Mouse (Mus musculus) embryonic stem cell, embryonic (primary cell): ENCODE measurements around the gene Chrm3.
"Not testable (repeated sequence)": the region's sequence is repeated elsewhere in the genome, so short reads cannot be mapped to it uniquely, and the experiment has no call there.

ENCODE experiments used
- CTCF ChIA-PET, 4 experiments: fragments of 300-600 bp in 2 of 4; fragments of 350-600 bp in 2 of 4; sonication (Branson Sonifier 250); formaldehyde crosslinking; loops; one replicate each; lab custom pipeline; 2022; ENCODE audit warnings: inconsistent platforms in 2 of 4; lab: Charles Lee
- POLR2A ChIA-PET, 4 experiments: fragments of 300-600 bp in 2 of 4; fragments of 350-600 bp in 2 of 4; sonication (Branson Sonifier 250); formaldehyde crosslinking; loops; one replicate each; lab custom pipeline; 2022; ENCODE audit warnings: antibody characterized with exemption in 4 of 4, inconsistent platforms in 1 of 4; lab: Charles Lee

The Chrm3 gene

DNA sequence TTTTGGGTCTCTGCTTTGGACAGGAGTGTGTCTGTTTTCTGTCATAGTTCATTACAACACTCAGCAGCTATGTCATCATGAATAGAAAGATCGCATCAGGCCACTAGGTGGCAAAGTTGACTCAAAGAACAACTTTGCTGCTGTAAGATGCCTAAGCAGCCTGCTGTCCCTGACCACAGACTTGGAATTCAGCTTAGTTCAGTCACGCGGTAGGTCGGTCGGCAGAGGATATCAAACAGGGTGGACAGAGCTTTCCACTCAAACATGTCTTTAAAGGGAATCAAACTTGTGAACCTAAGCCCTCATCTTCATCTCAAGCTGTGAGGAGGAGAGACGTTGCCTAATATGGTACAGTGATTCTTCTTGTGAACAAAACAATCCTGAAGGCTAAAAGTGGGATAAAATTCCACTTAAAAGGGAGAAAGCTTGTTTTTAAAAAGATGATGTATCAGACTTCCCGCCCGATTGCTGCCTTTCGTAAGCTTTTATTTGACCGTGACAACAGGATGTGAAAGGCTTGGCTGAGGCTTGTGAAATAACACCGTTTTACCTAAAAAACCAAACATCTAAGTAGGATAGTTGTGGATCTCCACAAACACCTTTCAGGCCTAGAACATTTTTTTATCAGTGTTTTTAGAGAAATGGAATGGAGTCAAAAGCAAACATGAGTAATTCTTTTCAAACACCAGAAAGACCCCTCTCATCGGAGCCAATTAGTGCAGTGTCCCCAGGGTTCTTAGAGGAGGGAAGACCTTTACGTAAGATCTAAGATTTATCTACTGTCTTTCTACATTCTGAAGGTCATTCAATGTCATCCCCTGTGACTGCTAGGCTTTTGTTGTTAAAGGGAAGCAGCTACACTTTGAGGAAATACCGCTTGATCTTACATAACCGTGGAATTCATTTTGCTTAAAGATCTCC is 478.0 kb downstream of the Chrm3 start:
- ChIA-PET CTCF (interaction anchor here in 3 of 4 experiments (0.6 to 1.7 kb wide), 9 partner anchors 39 to 842 kb away, joined by 3 to 7 read pairs (median 3); no protein-coding TSS in a partner anchor), POLR2A (interaction anchor here in 1 of 4 experiments (0.6 kb wide), 1 partner anchor 333 kb away, joined by 3 read pairs; no protein-coding TSS in a partner anchor)

DNA sequence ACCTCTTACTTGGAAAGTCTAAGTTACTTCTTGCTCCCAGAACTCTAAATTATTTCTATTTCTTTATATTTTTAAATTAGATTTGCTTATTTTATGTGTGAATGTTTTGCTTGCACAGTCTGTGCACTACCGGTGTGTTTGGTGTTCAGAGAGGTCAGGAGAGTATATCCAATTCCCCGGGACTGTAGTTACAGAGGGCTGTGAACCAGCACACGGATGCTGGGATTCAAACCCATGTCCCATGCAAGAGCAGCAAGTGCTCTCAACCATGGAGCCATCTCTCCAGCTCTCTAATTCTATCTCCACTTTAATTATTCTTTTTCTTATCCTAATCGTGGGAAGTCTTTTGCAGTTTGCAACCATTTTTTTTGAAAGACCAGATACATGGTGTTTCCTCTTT is 478.7 kb downstream of the Chrm3 start:
- ChIA-PET POLR2A (no interaction called here), CTCF (interaction anchor here in 2 of 4 experiments (0.6 to 1.7 kb wide), 6 partner anchors 38 to 621 kb away, joined by 3 to 7 read pairs (median 3); no protein-coding TSS in a partner anchor)

DNA sequence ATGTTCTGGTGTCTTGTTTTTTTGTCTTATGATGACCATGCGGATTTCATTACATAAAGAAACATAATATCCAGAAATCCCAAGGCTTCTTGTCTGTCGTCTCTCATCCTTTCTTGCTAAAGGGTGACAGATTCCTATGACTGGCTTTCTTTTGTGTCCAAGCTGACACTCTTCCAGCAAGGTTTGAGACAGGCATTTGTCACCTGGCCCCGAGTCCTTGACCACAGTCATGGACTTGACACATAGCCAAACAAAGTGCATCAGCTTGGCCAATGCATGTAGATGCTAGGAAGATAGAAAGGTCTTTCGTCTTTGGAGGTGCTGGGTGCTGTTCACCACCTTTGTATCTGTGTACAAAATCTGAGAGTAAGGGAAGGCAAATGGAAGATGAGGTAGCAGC is 480.2 kb downstream of the Chrm3 start:
- CTCF ChIA-PET: no interaction called here

DNA sequence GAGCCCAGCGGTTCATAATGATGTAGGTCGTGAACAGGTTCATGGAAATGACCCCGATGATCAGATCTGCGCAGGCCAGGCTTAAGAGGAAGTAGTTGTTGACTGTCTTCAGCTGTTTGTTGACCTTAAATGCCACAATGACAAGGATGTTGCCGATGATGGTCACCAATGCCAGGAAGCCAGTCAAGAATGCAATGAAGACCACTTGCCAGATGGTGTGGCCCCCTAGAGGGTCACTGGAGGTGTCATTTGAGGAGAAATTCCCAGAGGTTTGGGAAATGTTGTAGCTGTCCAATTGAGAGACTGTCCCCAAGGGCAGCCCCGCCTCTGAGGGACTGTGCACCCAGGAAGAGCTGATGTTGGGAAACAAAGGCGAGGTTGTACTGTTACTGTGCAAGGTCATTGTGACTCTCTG is 482.0 kb downstream of the Chrm3 start:
- ChIA-PET POLR2A (interaction anchor here in 1 of 4 experiments (0.5 kb wide), 1 partner anchor 459 kb away, joined by 3 read pairs; no protein-coding TSS in a partner anchor), CTCF (no interaction called here)

More for the DNA sequence above, 480.2 kb downstream of the Chrm3 start:
- POLR2A ChIA-PET: interaction anchor here in 1 of 4 experiments (0.6 kb wide), 1 partner anchor 782 kb away, joined by 3 read pairs; no protein-coding TSS in a partner anchor

DNA sequence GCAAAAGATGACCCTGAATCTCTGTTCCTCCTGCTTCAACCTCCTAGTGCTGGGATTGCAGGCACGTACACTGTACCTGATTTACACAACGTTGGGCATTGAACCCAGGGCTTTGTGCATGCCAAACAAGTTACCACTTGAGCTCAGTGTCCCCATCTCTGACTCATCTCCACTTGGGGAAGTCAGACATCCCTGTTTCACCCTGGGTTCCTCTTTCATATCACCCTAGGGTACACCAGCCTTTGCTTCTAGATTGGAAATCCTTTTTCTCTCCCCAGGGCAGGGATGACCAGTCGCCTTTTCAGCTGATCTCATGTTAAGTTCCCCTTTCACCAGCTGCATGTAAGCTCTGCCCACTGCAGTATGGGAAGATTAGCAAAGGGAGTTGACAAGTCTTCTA is 487.3 kb downstream of the Chrm3 start:
- CTCF ChIA-PET: interaction anchor here in 1 of 4 experiments (0.6 kb wide), 1 partner anchor 1068 kb away, joined by 3 read pairs; no protein-coding TSS in a partner anchor
- POLR2A ChIA-PET: no interaction called here

DNA sequence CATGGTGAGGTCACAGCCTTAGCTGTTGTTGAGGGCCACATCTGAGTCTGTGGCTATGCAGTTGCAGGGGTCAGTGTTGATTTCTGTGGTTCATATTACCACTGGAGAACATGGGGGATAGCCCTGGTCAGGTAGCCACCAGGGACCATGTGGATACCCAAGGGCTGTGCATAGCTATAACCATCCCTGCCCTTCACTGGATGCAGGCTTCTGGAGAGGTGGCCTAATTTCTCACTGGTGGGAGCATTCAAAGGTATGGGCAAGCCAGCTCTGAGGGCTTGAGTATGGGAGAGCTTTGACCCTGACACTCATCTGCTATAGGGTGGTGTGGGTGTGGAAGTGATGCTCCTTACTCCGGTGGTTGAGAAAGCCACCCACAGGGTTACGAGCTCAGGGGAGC is 494.5 kb downstream of the Chrm3 start:
- POLR2A ChIA-PET: no interaction called here
- CTCF ChIA-PET: no interaction called here

DNA sequence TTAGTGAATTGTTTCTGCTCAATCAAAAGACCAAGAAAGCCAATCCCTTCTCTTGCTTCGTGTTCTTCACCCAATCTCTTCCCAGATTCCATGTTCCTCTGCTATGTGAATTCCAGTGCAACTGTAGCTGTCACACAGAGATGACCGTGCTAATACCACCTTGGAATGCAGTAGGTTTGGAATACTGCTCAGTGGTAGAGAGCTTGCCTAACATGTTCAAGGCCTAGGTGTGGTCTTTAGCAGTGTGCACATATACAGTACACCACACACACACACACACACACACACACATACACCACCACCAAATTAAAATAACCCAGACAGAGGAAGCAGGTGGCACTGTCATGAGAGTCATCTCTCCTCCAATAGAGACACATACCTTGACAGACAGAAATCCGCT is 513.1 kb downstream of the Chrm3 start:
- ChIA-PET POLR2A (no interaction called here), CTCF (interaction anchor here in 2 of 4 experiments (0.5 to 1.5 kb wide), 3 partner anchors 111 to 686 kb away, joined by 4 to 12 read pairs (median 8); no protein-coding TSS in a partner anchor)

DNA sequence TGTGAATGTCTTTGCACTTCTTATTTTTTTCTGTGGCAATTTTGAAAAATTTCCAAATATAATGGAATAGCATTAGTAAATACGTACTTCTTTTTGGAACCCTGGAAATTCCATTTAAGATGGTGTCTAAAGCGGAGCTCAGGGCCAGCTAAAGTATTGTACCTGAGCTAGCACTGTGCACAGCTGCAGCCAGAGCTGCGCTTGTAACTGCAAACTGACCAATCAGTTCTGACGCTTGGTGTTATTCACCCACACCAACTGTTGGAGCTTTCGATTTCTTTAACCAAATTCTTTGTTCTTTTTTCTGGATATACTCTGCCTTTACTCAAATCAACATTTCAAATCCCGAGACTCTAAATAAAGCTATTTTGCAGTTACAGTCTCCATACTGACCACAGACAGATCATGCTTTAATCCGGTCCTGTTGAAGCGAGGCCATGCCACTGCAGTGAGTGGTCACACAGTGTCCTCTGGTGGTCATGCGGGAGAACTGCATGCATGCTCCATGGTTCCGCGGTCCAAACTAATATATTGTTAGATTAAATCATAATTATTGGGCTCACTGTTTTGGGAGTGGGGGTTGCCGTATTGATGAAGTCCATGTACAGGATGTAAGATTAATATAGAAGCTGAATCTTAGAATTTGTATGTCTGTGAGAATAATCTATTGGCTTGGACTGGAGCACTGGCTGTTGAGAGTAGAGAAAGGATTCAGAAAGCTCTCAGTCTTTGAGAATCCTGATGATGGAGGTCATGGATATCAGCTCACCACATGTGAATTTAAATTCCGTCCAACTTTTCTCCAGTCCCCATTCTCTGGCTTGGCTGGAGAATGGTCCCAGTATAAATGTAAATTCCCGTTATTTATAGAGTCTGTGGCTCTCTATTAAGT is 513.9 kb downstream of the Chrm3 start:
- CTCF ChIA-PET: interaction anchor here in 2 of 4 experiments (0.8 to 1.5 kb wide), 6 partner anchors 110 to 665 kb away, joined by 3 to 8 read pairs (median 4); no protein-coding TSS in a partner anchor
- POLR2A ChIA-PET: no interaction called here

DNA sequence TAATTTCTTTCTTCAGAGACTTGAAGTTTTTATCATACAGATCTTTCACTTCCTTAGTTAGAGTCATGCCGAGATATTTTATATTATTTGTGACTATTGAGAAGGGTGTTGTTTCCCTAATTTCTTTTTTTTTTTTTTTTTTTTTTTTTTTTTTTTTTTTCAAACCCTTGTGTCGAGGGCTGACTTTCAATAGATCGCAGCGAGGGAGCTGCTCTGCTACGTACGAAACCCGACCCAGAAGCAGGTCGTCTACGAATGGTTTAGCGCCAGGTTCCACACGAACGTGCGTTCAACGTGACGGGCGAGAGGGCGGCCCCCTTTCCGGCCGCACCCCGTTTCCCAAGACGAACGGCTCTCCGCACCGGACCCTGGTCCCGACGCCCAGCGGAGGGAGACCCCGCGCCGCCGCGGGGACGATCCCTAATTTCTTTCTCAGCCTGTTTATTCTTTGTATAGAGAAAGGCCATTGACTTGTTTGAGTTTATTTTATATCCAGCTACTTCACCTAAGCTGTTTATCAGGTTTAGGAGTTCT is 526.4 kb downstream of the Chrm3 start:
- POLR2A ChIA-PET, CTCF ChIA-PET: not testable (repeated sequence)

DNA sequence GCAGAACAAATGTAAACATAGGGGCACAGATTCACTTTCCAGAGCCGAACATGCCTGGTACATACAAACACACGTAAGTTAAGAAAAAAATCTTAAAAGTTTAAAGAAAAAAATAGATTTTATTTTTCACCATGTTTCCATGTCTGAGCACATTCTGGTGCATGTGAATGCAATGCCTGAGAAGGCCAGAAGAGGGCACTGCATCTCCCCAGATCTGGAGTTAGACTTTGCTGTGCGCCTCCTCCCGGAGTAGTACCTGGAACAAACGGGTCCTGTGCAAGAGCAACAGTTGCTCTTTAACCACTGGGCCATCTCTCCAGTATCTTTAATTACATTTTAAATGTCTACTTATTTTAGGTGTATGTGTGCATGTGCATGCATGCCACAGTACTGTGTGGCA is 534.4 kb downstream of the Chrm3 start:
- POLR2A ChIA-PET: no interaction called here

More for the DNA sequence above, 534.4 kb downstream of the Chrm3 start:
- CTCF ChIA-PET: interaction anchor here in 1 of 4 experiments (0.6 kb wide), 1 partner anchor 136 kb away, joined by 4 read pairs; no protein-coding TSS in a partner anchor
